Mouse (Mus musculus) bone marrow, adult 2 months (tissue): ENCODE results near the gene Eef2k.

Experiments
- CTCF ChIP-seq: fragments of 200-500 bp; IDR thresholded peaks from 2 replicates; pipeline ENCODE4 v1.5.1; 2011; ENCODE audit warnings: low read length, control low read depth; ENCODE audit not compliant: control insufficient read depth, insufficient read depth
- POLR2A ChIP-seq: fragments of 200-500 bp; IDR thresholded peaks from 2 replicates; pipeline ENCODE4 v1.6.1; 2011; ENCODE audit warnings: low read depth, mild to moderate bottlenecking, control low read depth, low read length, borderline replicate concordance; ENCODE audit not compliant: control insufficient read depth

DNA sequence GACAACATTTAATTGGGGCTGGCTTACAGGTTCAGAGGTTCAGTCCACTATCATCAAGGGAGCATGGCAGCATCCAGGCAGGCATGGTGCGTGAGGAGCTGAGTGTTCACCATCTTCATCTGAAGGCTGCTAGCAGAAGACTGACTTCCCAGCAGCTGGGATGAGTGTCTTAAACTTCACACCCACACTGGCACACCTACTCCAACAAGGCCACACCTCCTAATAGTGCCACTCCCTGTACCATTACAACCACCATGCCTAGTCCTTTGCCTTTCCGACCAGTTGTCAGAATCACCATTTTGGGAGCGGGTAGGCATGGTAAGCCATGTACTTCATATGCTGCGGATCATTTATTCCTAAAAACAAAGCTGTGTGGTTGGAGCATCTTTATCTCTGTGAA, 38.1 kb downstream of the Eef2k start:
- no peak for TF ChIP-seq CTCF
- 0 out of 2 replicates have a peak, but pooled peaks have one; percentile 39 for TF ChIP-seq POLR2A
